Mouse (Mus musculus) urinary bladder, postnatal 14 days (tissue): ENCODE measurements around the gene Olfr178.

Experiments used
- DNase-seq: peaks from one replicate; pipeline ENCODE4 v3.0.0; 2021; ENCODE audit warnings: low spot score

Olfr178 gene

DNA sequence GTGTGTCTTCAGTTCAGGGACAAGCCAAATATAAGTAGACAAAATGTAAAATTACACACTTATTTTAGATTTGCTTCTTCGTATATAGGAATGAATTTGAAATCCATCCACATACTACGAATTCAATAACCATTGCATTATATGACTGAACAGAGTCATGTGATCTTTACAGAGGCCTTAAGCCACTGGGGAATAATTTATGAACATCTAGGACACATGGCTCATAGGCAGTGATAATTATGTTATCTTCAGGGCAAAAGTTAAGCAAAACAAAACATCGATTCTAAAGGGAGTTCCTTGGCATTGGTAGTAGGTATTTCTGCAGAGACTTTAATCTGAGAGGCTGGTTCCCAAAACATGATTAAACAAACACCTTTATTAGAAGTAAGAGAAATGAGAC lies at the start of gene Olfr178:
Gene Olfr178, minus strand, starts transcription at position 101 of the 400 bp plus-strand sequence.
- no peak for DNase-seq

DNA sequence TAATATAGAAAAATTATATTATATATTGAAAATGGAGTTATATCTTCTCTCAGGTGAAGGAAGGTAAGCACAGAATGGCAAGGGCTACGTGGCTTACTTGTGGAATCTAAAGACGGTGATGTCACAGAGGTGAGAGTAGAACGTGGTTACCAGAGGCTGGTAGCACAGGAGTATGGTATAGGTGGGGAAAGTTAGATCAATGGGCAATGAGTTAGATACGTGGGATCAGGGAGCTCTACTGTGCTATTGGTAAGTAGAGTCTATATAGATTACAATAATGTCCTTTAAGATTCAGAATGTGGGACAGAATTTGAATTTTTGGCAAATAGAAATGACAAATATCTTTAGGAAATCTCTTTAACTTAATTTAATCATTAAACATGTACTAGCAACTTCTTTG lies 37.4 kb upstream of the Olfr178 start, which contains the start of gene Olfr180:
Gene Olfr180, minus strand, starts transcription at position 101 of the 400 bp plus-strand sequence.
- DNase-seq = no peak

DNA sequence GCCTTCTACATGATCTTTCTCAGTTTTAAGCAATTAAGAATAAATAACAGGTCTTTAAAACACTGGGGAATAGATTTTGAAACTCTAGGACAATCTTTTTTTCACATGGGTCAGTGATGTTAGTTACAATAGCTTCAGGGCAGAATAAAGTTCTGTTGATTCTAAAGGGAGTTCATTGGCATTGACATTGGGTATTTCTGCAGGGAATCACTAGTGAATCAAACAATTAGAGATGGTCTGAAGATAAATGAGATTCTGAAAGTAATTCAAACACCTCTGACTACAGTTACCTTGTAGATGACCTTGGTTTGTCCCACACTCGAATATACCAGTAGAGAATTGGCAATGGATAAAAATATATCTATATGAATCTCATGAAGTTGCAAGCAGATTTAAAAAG lies 36.8 kb upstream of the Olfr178 start, which contains the start of gene Olfr181:
Gene Olfr181, minus strand, starts transcription at position 101 of the 400 bp plus-strand sequence.
- no peak for DNase-seq

DNA sequence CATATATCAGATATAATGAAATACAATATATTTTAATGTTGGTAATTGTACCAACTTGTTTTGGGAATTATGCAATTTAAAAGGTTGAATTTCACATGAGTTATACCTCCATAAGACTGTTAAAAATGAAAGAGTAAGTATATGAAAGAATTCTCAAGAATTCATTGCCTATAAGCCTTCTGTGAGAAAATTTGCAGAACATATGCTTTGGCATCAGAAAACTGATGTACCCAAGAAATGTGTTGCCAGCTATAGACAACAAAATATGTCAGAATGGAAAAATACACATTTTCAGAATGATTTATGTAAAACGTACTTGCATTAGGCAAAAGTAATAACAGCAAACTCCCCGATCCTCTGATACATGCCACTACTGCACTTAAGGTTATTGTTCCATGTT lies 7.4 kb downstream of the Olfr178 start:
- no peak for DNase-seq

DNA sequence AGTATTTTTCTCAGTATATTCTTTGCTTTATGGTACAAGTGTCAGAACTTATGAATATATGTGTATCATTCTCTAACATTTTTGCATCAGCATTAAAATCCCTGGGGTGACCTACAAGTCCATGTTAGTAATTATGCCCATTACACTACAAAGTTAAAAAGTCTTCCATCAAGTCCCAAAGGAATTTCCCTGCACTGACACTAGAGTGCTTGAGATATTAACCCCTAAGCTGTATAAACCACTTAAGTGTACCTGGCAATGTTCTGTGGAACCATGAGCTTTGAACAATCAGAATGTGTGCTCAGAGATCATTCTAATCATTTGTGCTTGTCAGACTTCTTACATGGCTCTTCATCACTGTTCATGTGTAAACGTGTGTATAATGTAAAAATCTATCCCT lies 17.2 kb downstream of the Olfr178 start, which contains the start of gene Olfr177:
Gene Olfr177, minus strand, starts transcription at position 101 of the 400 bp plus-strand sequence.
- no peak for DNase-seq

DNA sequence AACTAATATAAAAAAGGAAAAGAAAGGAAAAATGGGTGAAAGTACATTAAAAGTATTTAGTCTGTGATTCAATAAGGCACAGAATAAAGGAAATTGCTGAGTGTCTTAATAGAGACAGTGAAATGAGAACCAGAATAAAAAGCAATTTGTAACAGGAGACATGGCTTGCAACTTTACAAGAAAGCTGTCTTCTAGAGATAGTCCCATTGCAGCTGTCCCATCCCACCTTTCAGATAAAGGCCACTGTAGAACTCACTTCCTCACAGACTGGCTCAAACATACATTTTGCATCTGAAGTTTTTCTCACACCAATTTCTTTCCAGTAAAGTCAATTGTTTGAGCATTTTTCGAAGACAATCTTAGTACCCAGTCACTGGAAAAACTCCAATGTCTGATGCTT lies 30.4 kb downstream of the Olfr178 start:
- DNase-seq = no peak

DNA sequence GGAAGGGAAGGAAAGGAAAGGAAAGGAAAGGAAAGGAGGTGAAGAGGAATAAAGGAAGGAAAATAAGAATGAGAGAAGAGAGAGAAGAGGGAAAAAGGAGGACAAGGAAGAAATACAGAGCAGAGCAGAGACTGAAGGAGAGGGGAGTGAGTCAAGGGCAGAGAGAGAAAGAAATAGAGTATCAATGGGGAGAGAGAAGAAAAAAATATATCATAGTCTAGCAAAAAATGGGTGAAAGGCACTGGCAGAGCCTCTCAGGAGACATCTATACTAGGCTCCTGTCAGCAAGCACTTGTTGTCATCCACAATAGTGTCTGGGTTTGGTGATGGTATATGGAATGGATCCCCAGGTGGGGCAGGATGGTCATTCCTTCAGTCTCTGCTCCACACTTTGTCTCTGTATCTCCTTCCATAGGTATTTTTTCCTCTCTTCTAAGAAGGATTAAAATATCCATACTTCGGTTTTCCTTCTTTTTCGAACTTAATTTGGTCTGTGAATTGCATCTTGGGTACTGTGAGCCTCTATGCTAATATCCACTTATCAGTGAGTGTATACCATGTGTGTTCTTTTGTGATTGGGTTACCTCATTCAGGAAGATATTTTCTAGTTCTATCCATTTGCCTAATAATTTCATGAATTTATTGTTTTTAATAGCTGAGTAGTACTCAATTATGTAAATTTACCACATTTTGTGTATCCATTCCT lies 31.7 kb downstream of the Olfr178 start:
- no peak for DNase-seq
